In genomic region chr8:35961615-35962220, GRCm38 (mm10) we compare ENCODE assay signal across 9 mouse cellular contexts.
DNase-seq lines count a peak whose midpoint lies in the region; ATAC-seq lines count a peak whose summit lies in the region.
"Had no signal": no experiment of that assay in that cellular context is flagged by ENCODE, and none has a peak within 500 bp of the region (broad histone marks: within the 10 kb centered on the region; RNA-seq: fewer than 3 reads in every experiment).

No protein-coding gene starts in this region.

- no peak overlapping the region for H3K4me2 ChIP-seq in lung, embryonic 15.5 days
- peak overlapping the region; percentile 23; the same call in 1 of the 2 replicates for H3K4me2 ChIP-seq in forebrain, embryonic 16.5 days (ENCODE audit: low read length)
- 0 out of 2 replicates have a peak overlapping the region, but pooled peaks have one; percentile 7 for H3K4me2 ChIP-seq in midbrain, embryonic 16.5 days (ENCODE audit: low read length)
- no peak overlapping the region for H3K4me2 ChIP-seq in intestine, embryonic 15.5 days (replicated peaks)

- WGBS in lung, embryonic 15.5 days: 57% methylated on average over 20 of the region's 20 CpGs
- 27% methylated on average over 20 of the region's 20 CpGs for WGBS in forebrain, embryonic 16.5 days
- WGBS in midbrain, embryonic 16.5 days: 37% methylated on average over 20 of the region's 20 CpGs
- WGBS in intestine, embryonic 15.5 days: 64% methylated on average over 20 of the region's 20 CpGs

- ATAC-seq in lung, embryonic 15.5 days (ENCODE audit: borderline replicate concordance, extremely low read depth, low FRiP score, low TSS enrichment): no peak
- ATAC-seq in forebrain, embryonic 16.5 days: peak; percentile 60
- peak; percentile 60; the same call in 1 of the 2 replicates for ATAC-seq in midbrain, embryonic 16.5 days
- ATAC-seq in intestine, embryonic 15.5 days: no peak

- intact Hi-C loops in gastrocnemius, postnatal 14 days (cut with DNase I; ENCODE audit: low total_unique reads): no loop called here

- H3K27ac ChIP-seq in lung, embryonic 15.5 days: peak overlapping the region; percentile 48
- peak overlapping the region; percentile 24; the same call in 1 of the 2 replicates for H3K27ac ChIP-seq in forebrain, embryonic 16.5 days (ENCODE audit: low read length)
- H3K27ac ChIP-seq in midbrain, embryonic 16.5 days (ENCODE audit: low read length): no peak overlapping the region
- H3K27ac ChIP-seq in intestine, embryonic 15.5 days: no peak overlapping the region; the same call in 1 of the 2 replicates

- H3K4me1 ChIP-seq in lung, embryonic 15.5 days: peaks cover 37% of the 10 kb centered on the region
- peaks cover 24% of the 10 kb centered on the region for H3K4me1 ChIP-seq in forebrain, embryonic 16.5 days (replicated peaks; ENCODE audit: control insufficient read depth, insufficient read depth, low read length)
- peaks cover 8% of the 10 kb centered on the region; the same call in 1 of the 2 replicates for H3K4me1 ChIP-seq in midbrain, embryonic 16.5 days (ENCODE audit: control insufficient read depth, insufficient read depth, low read length)
- no peaks in the 10 kb centered on the region for H3K4me1 ChIP-seq in intestine, embryonic 15.5 days (replicated peaks)

- DNase-seq in gastrocnemius, postnatal 14 days: peak; percentile 31
- no peak for DNase-seq in gastrocnemius, adult 8-10 months (ENCODE audit: low spot score in 2 of 2)
- no peak for DNase-seq in lung, postnatal 25 days (ENCODE audit: low spot score)
- no peak for DNase-seq in layer of hippocampus, postnatal 14 days (ENCODE audit: low spot score in 2 of 2)
- DNase-seq: right cerebral cortex, adult 18-20 months had no signal

- no peaks in the 10 kb centered on the region for H3K27me3 ChIP-seq in lung, embryonic 15.5 days
- H3K27me3 ChIP-seq in forebrain, embryonic 16.5 days (replicated peaks; ENCODE audit: control insufficient read depth, insufficient read depth, low read length): no peaks in the 10 kb centered on the region
- H3K27me3 ChIP-seq in midbrain, embryonic 16.5 days (ENCODE audit: control insufficient read depth, insufficient read depth, low read depth, low read length): no peaks in the 10 kb centered on the region
- H3K27me3 ChIP-seq in intestine, embryonic 15.5 days (replicated peaks): no peaks in the 10 kb centered on the region

- H3K9ac ChIP-seq in lung, embryonic 15.5 days: no peak overlapping the region
- no peak overlapping the region for H3K9ac ChIP-seq in forebrain, embryonic 16.5 days (replicated peaks; ENCODE audit: low read depth, low read length)
- no peak overlapping the region for H3K9ac ChIP-seq in midbrain, embryonic 16.5 days (ENCODE audit: low read depth, low read length)
- H3K9ac ChIP-seq in intestine, embryonic 15.5 days: no peak overlapping the region

- H3K36me3 ChIP-seq in lung, embryonic 15.5 days: no peaks in the 10 kb centered on the region
- H3K36me3 ChIP-seq in forebrain, embryonic 16.5 days (ENCODE audit: control insufficient read depth, insufficient read depth): no peaks in the 10 kb centered on the region
- no peaks in the 10 kb centered on the region for H3K36me3 ChIP-seq in midbrain, embryonic 16.5 days (ENCODE audit: control insufficient read depth, insufficient read depth, low read length)
- no peaks in the 10 kb centered on the region for H3K36me3 ChIP-seq in intestine, embryonic 15.5 days

- H3K4me3 ChIP-seq in lung, embryonic 15.5 days: no peak overlapping the region
- H3K4me3 ChIP-seq in forebrain, embryonic 16.5 days (replicated peaks; ENCODE audit: low read length): no peak overlapping the region
- H3K4me3 ChIP-seq in midbrain, embryonic 16.5 days (ENCODE audit: low read depth, low read length): no peak overlapping the region
- no peak overlapping the region for H3K4me3 ChIP-seq in intestine, embryonic 15.5 days (replicated peaks)

- no peaks in the 10 kb centered on the region for H3K9me3 ChIP-seq in lung, embryonic 15.5 days
- H3K9me3 ChIP-seq in forebrain, embryonic 16.5 days (ENCODE audit: control insufficient read depth, low read length): no peaks in the 10 kb centered on the region
- no peaks in the 10 kb centered on the region for H3K9me3 ChIP-seq in midbrain, embryonic 16.5 days (replicated peaks; ENCODE audit: control insufficient read depth, low read length, poor library complexity, severe bottlenecking)
- H3K9me3 ChIP-seq in intestine, embryonic 15.5 days: no peaks in the 10 kb centered on the region

Comparison
In these comparisons a context has a peak if more than half of its experiments do, and no peak if none do; other contexts are left out.
1. ATAC-seq: peak in forebrain, embryonic 16.5 days (single experiment) and midbrain, embryonic 16.5 days (single experiment); none in lung, embryonic 15.5 days (single experiment) and intestine, embryonic 15.5 days (single experiment).
2. H3K27ac ChIP-seq: peak in lung, embryonic 15.5 days (single experiment) and forebrain, embryonic 16.5 days (single experiment); none in midbrain, embryonic 16.5 days (single experiment) and intestine, embryonic 15.5 days (single experiment).
3. H3K4me2 ChIP-seq: peak in forebrain, embryonic 16.5 days (single experiment) and midbrain, embryonic 16.5 days (single experiment); none in lung, embryonic 15.5 days (single experiment) and intestine, embryonic 15.5 days (single experiment).